Mouse (Mus musculus) ES-Bruce4 (cell line): ENCODE results near the gene Garnl3. TPM values are rescaled to one million over a fixed set of nuclear protein-coding genes. Genes with fewer than 3 reads are reported as not detected.

Source experiments
- H3K27ac ChIP-seq: 2 replicates; pipeline ENCODE4 v1.5.1; 2012; ENCODE audit warnings: low read length, inconsistent platforms; ENCODE audit not compliant: insufficient read depth
- H3K27me3 ChIP-seq: 2 replicates; pipeline ENCODE4 v1.6.1; 2012; ENCODE audit warnings: mild to moderate bottlenecking, low read length, inconsistent platforms; ENCODE audit not compliant: control insufficient read depth, poor library complexity, insufficient read depth, severe bottlenecking
- H3K36me3 ChIP-seq: 2 replicates; pipeline ENCODE4 v1.6.1; 2012; ENCODE audit warnings: inconsistent platforms, mild to moderate bottlenecking, low read length, moderate library complexity; ENCODE audit not compliant: control insufficient read depth, poor library complexity, insufficient read depth, severe bottlenecking
- H3K4me1 ChIP-seq: one replicate; pipeline ENCODE4 v1.8.1; 2011; ENCODE audit warnings: low read length; ENCODE audit not compliant: control insufficient read depth, insufficient read depth
- H3K4me3 ChIP-seq: 2 replicates; pipeline ENCODE4 v1.5.1; 2011; ENCODE audit warnings: low read depth, mild to moderate bottlenecking, low read length
- H3K9ac ChIP-seq: 2 replicates; pipeline ENCODE4 v1.6.1; 2012; ENCODE audit warnings: low read depth, mild to moderate bottlenecking, inconsistent platforms; ENCODE audit not compliant: poor library complexity, severe bottlenecking
- H3K9me3 ChIP-seq: replicated peaks from 2 replicates; pipeline ENCODE4 v1.6.1; 2012; ENCODE audit warnings: mild to moderate bottlenecking, low read length, inconsistent platforms; ENCODE audit not compliant: control insufficient read depth, poor library complexity, insufficient read depth, severe bottlenecking
- CTCF ChIP-seq: IDR thresholded peaks from one replicate; pipeline ENCODE4 v1.8.1; 2011; ENCODE audit warnings: low read depth, low read length
- EP300 ChIP-seq: IDR thresholded peaks from 2 replicates; pipeline ENCODE4 v1.6.1; 2011; ENCODE audit warnings: low read depth, low read length; ENCODE audit not compliant: insufficient read depth
- POLR2A ChIP-seq: IDR thresholded peaks from one replicate; pipeline ENCODE4 v1.8.1; 2011; ENCODE audit warnings: low read length; ENCODE audit not compliant: insufficient read depth
- polyA plus RNA-seq: library from polyadenylated mRNA; stranded (reverse); fragments of >200 nt; gene quantifications from 2 replicates; pipeline ENCODE4 v1.2.4, GENCODE M21; 2011; ENCODE audit warnings: low read depth; ENCODE audit not compliant: missing spikeins, insufficient read depth, insufficient read length

Gene Garnl3
- polyA plus RNA-seq, 1 experiment: 29.1 TPM

- Histone ChIP-seq H3K27ac (no peak overlapping the region), H3K4me3 (no peak overlapping the region), H3K9ac (no peak overlapping the region), H3K4me1 (no peaks in the 10 kb centered on the region), H3K9me3 (no peaks in the 10 kb centered on the region), H3K36me3 (no peaks in the 10 kb centered on the region), H3K27me3 (no peaks in the 10 kb centered on the region)
- no peak for TF ChIP-seq CTCF
- TF ChIP-seq EP300: no peak
- no peak for TF ChIP-seq POLR2A
Measured at GRCm38 (mm10) chr2:33167060-33167459, 35.6 kb upstream of the Garnl3 start.

DNA sequence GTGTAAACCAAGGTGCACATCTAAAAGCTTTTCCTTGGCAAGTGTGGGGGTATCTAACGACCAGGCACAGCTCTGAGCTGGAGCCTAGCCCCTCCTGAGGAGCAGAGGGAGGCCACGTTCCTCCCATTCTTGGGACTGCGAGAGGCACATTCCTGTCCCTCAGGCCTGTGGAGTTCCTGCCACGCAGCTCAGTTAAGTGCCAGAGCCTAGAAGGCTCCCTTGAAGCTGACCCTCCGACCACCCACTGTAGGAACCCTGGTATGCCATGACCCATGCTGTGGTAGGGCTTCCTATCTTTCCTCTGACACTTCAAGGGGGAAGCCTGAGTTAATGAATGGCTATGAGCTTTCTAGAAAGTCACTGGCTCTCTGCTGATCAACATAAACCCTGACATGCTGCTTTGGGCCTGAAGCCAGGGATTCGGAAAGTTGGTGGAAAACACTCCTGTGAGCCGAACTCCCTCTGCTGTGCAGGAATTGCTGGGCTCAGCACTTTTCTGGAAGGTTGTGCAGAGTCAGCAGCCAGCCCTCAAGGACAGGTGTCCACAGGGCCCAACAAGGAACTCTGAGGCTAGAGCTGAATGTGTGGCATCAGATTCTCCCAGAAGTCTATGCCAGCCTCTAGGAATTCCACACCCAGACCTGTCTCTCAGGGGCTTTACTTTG, 34.4 kb upstream of the Garnl3 start:
- no peaks in the 10 kb centered on the region for H3K4me1 ChIP-seq

DNA sequence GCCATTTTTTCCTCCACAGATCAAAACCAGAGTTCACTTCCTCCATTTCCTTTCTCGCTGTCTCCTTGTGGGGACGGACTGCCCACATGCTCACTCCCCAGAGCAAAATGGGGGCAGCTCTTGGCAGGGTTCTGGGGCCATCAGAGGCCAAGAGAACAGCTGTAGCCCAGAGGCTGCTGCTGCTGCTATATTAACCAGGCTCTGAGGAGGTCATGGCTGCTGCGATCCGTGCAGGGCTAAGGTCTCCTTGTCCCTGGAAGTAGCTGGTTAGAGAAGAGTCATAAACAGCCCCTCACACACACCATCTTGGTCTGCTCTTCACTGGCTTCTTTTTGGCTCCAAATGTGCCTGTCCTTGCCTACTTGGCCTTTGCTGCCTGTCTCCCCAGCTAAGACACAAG, 33.8 kb upstream of the Garnl3 start:
- TF ChIP-seq CTCF (no peak), POLR2A (no peak), EP300 (no peak)
- no peak overlapping the region for H3K9ac ChIP-seq
- H3K4me1 ChIP-seq: no peaks in the 10 kb centered on the region
- H3K9me3 ChIP-seq: no peaks in the 10 kb centered on the region
- H3K36me3 ChIP-seq: no peaks in the 10 kb centered on the region
- no peak overlapping the region for H3K4me3 ChIP-seq
- H3K27ac ChIP-seq: no peak overlapping the region
- H3K27me3 ChIP-seq: no peaks in the 10 kb centered on the region

More for the DNA sequence above, 34.4 kb upstream of the Garnl3 start:
- TF ChIP-seq POLR2A: no peak
- TF ChIP-seq CTCF: no peak
- TF ChIP-seq EP300: no peak
- H3K9me3 ChIP-seq: no peaks in the 10 kb centered on the region
- H3K4me3 ChIP-seq: no peak overlapping the region
- no peak overlapping the region for H3K9ac ChIP-seq
- no peak overlapping the region for H3K27ac ChIP-seq
- H3K27me3 ChIP-seq: no peaks in the 10 kb centered on the region
- no peaks in the 10 kb centered on the region for H3K36me3 ChIP-seq

DNA sequence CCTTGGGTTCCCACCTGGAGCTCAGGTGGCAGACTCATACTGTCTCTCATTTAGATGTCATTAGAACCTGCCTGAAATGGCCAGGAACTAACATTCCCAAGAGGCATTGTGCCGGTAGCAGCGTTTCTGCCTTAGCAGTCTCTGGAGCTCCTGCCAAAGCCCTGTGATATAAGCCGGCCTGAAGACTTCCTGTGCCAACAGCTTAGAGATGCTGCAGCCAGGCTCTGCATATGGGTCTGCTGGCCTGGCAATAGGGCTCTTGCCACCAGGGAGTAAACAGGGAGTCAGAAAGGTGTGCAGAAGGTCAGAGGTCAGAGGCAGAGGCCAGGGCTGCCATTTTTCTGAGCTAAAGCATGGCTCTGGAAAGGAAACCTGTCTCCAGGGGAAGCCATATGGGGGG, 33.2 kb upstream of the Garnl3 start:
- H3K9me3 ChIP-seq: no peaks in the 10 kb centered on the region
- H3K9ac ChIP-seq: no peak overlapping the region
- H3K4me1 ChIP-seq: no peaks in the 10 kb centered on the region
- H3K36me3 ChIP-seq: no peaks in the 10 kb centered on the region
- no peak for TF ChIP-seq CTCF
- TF ChIP-seq EP300: no peak
- no peak for TF ChIP-seq POLR2A
- no peaks in the 10 kb centered on the region for H3K27me3 ChIP-seq
- H3K27ac ChIP-seq: no peak overlapping the region
- no peak overlapping the region for H3K4me3 ChIP-seq

DNA sequence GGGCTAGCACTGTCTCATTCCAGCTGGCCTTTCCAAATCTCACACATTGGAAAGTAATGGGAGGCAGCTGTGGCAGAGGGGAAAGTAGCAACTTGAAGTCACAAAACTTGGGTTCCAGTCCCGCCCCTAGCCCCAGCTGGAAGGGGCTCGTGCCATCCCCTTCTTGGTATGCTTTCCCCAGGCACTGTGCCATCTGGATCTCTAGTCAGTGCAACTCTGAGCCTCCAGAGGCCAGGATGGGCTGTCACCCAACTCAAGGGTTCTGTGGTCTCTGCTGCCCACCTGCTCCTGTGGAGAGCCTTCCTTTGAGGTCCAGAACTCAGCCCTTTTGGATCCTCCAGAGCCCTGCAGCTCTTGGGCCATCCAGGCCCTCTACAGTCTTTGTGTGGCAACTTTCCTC, 30.7 kb upstream of the Garnl3 start:
- Histone ChIP-seq H3K4me1 (no peaks in the 10 kb centered on the region), H3K9ac (no peak overlapping the region)

DNA sequence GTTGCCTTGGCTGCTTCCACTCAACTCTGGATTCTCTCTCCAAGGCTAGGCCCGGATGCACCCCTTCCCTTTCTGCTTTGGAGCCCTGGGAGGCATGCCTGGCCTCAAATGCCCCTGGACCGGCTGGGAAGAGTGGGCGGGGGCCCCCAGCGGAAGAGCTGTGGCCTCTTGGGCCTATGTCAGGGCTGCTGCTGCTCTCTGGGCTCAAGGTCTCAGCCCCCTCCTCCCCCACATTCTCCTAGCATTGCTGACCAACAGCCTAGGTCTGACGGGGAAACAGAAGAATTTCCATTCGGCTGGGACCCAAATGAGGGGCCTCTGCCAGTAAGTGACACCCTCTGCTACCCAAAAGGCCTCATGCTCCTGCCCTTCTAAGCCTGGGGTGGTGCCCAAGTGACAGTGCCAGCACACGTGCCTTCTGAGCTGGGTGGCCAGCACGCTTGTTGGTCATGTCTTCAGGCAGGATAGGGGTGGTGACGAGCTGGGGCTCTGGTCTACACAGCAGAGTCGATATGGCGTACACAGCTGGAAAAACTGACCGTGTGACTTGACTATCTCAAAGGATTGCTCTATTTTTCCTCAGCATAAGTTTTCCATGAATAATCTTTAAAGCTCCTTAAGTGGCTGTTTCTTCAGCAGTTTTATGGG, 29.0 kb upstream of the Garnl3 start:
- Histone ChIP-seq H3K9me3 (no peaks in the 10 kb centered on the region), H3K4me3 (no peak overlapping the region), H3K36me3 (no peaks in the 10 kb centered on the region), H3K27me3 (no peaks in the 10 kb centered on the region), H3K27ac (no peak overlapping the region), H3K4me1 (no peaks in the 10 kb centered on the region), H3K9ac (no peak overlapping the region)
- TF ChIP-seq CTCF (no peak), POLR2A (no peak), EP300 (no peak)

More for the DNA sequence above, 30.7 kb upstream of the Garnl3 start:
- Histone ChIP-seq H3K4me3 (no peak overlapping the region), H3K36me3 (no peaks in the 10 kb centered on the region), H3K27ac (no peak overlapping the region), H3K9me3 (no peaks in the 10 kb centered on the region), H3K27me3 (no peaks in the 10 kb centered on the region)
- no peak for TF ChIP-seq EP300
- TF ChIP-seq CTCF: no peak
- no peak for TF ChIP-seq POLR2A
